Mouse (Mus musculus) cerebellum, postnatal 10 days (tissue): ENCODE measurements around the gene Mst1r.

Experiments used
- DNase-seq, 2 experiments: peaks; one replicate each; pipeline ENCODE4 v3.0.0; 2021; ENCODE audit warnings: mixed read lengths in 2 of 2

Gene Mst1r

GRCm38 (mm10) chr9:107955613-107956289 lies 49.1 kb downstream of the Mst1r start:
- DNase-seq, result no peak

- no peak for DNase-seq
These were observed 50.5 kb downstream of the Mst1r start for GRCm38 (mm10) chr9:107957141-107957540.

GRCm38 (mm10) chr9:107959896-107960295 lies 53.2 kb downstream of the Mst1r start:
- DNase-seq, result no peak

- DNase-seq, result no peak
These were observed 54.3 kb downstream of the Mst1r start for GRCm38 (mm10) chr9:107960928-107961327.

GRCm38 (mm10) chr9:107961351-107961762 lies 54.7 kb downstream of the Mst1r start:
- peak in 1 of 2 experiments; percentile 26 for DNase-seq

GRCm38 (mm10) chr9:107961881-107962280 lies 55.2 kb downstream of the Mst1r start:
- DNase-seq, result peak; percentile 35 to 53

GRCm38 (mm10) chr9:107962916-107963315 lies 56.2 kb downstream of the Mst1r start:
- DNase-seq, result no peak

- peak; percentile 92 to 93 for DNase-seq
These were observed 57.0 kb downstream of the Mst1r start for GRCm38 (mm10) chr9:107963700-107964099.

GRCm38 (mm10) chr9:107964681-107965080 lies 58.0 kb downstream of the Mst1r start:
- DNase-seq, result no peak

GRCm38 (mm10) chr9:107966676-107967075 lies 60.0 kb downstream of the Mst1r start:
- DNase-seq, result no peak

- DNase-seq, result no peak
These were observed 60.8 kb downstream of the Mst1r start for GRCm38 (mm10) chr9:107967437-107967836.

GRCm38 (mm10) chr9:107968531-107968930 lies 61.9 kb downstream of the Mst1r start:
- no peak for DNase-seq
